Mouse (Mus musculus) midbrain, embryonic 14.5 days (tissue): ENCODE measurements around the gene Smcr8. TPM values are rescaled to one million over a fixed set of nuclear protein-coding genes. Genes with fewer than 3 reads are reported as not detected.
"Not testable (repeated sequence)": the region's sequence is repeated elsewhere in the genome, so short reads cannot be mapped to it uniquely, and the experiment has no call there.

Experiments used
- ATAC-seq: fragments of 200-750 bp; cut with Nextera tagmentation; 2 replicates; pipeline ENCODE4 v1.8.0; 2017; ENCODE audit warnings: moderate number of reproducible peaks, moderate library complexity; ENCODE audit not compliant: low FRiP score, low TSS enrichment
- DNase-seq: peaks from one replicate; pipeline ENCODE4 v3.0.0-alpha.2; 2015
- H3K27ac ChIP-seq: fragments of 300-500 bp; sonication (generic); replicated peaks from 2 replicates; pipeline ENCODE4 v1.5.1; 2014; ENCODE audit warnings: mild to moderate bottlenecking, low read depth, low read length, moderate library complexity
- H3K27me3 ChIP-seq: fragments of 300-500 bp; sonication (generic); 2 replicates; pipeline ENCODE4 v1.6.1; 2014; ENCODE audit warnings: low read length, control low read depth, mixed read lengths; ENCODE audit not compliant: control insufficient read depth, insufficient read depth
- H3K36me3 ChIP-seq: fragments of 300-500 bp; sonication (generic); 2 replicates; pipeline ENCODE4 v1.6.1; 2014; ENCODE audit warnings: low read length, control low read depth; ENCODE audit not compliant: control insufficient read depth, insufficient read depth
- H3K4me1 ChIP-seq: fragments of 300-500 bp; sonication (generic); 2 replicates; pipeline ENCODE4 v1.6.1; 2014; ENCODE audit warnings: mild to moderate bottlenecking, antibody characterized with exemption, low read length, control low read depth; ENCODE audit not compliant: control insufficient read depth, insufficient read depth
- H3K4me2 ChIP-seq: fragments of 300-500 bp; sonication (generic); 2 replicates; pipeline ENCODE4 v1.6.1; 2014; ENCODE audit warnings: mild to moderate bottlenecking, low read length, moderate library complexity
- H3K4me3 ChIP-seq: fragments of 300-500 bp; sonication (generic); replicated peaks from 2 replicates; pipeline ENCODE4 v1.5.1; 2014; ENCODE audit warnings: low read depth, low read length
- H3K9ac ChIP-seq: fragments of 300-500 bp; sonication (generic); replicated peaks from 2 replicates; pipeline ENCODE4 v1.6.1; 2014; ENCODE audit warnings: mild to moderate bottlenecking, low read length, moderate library complexity
- H3K9me3 ChIP-seq: fragments of 300-500 bp; sonication (generic); 2 replicates; pipeline ENCODE4 v1.6.1; 2016; ENCODE audit warnings: low read length, control low read depth, mixed read lengths; ENCODE audit not compliant: control insufficient read depth
- WGBS: fragments of 180-500 bp; shearing (Covaris S2); extraction: QIAGEN DNeasy Blood & Tissue Kit; methylation state at CpG from one replicate; pipeline ENCODE4 v1.1.7; 2014; 5-methylcytosine and 5-hydroxymethylcytosine counted together
- polyA plus RNA-seq: library from polyadenylated mRNA; unstranded; fragments of >200 nt; fragmentation: Nextera tagmentation; extraction: Ambion mirVana; gene quantifications from 2 replicates; pipeline ENCODE4 v1.2.1, GENCODE M21; 2014

The Smcr8 gene
- polyA plus RNA-seq, 1 experiment from 2014 or later: 9.4 TPM

DNA sequence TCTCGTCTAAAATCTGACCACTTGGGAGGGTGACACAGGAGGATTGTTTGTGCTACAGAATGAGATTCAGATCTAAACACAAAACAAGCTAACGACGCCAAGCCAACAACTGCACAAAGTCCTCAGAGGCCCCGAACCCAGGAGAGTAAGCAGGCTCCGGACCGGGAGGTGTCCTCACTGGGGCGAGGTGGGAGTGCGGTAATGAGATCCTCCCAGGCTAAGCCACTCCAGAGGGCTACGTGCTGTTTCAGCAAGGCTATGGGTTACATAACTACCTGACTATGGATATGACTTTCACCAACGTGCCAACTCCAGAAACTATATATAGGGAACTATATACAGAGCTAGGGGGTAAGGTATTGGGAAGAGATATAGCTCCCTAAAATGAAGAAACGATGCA is 19.0 kb downstream of the Smcr8 start:
- WGBS: 95% methylated on average over 11 of the region's 11 CpGs
- H3K27me3 ChIP-seq: no peaks in the 10 kb centered on the region
- no peak overlapping the region for H3K27ac ChIP-seq
- no peaks in the 10 kb centered on the region for H3K9me3 ChIP-seq
- no peak overlapping the region for H3K4me3 ChIP-seq
- DNase-seq (no peak), ATAC-seq (no peak)
- no peak overlapping the region for H3K4me2 ChIP-seq
- no peaks in the 10 kb centered on the region for H3K4me1 ChIP-seq
- no peak overlapping the region for H3K9ac ChIP-seq
- H3K36me3 ChIP-seq: peaks cover 8% of the 10 kb centered on the region; the same call in 1 of the 2 replicates

DNA sequence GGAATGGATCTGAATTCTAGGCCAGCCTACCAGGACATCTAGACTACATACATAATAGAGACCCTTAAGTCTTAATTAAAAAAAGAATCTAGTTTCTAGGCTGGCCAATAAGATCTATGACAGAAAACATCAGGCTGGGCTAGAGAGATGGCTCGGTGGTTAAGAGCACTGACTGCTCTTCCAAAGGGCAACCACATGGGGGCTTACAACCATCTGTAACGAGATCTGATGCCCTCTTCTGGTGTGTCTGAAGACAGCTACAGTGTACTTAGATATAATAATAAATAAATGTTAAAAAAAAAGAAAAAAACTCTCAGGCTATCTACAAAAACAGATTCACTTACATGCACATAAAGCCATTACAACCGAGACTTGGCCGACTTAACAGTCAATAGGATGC is 22.7 kb downstream of the Smcr8 start:
- Histone ChIP-seq H3K4me1 (no peaks in the 10 kb centered on the region), H3K36me3 (peaks cover 3% of the 10 kb centered on the region; the same call in 1 of the 2 replicates), H3K4me3 (no peak overlapping the region), H3K4me2 (no peak overlapping the region), H3K9me3 (no peaks in the 10 kb centered on the region), H3K27ac (no peak overlapping the region), H3K27me3 (no peaks in the 10 kb centered on the region), H3K9ac (no peak overlapping the region)
- 92% methylated on average over 4 of the region's 4 CpGs for WGBS
- no peak for DNase-seq
- no peak for ATAC-seq

DNA sequence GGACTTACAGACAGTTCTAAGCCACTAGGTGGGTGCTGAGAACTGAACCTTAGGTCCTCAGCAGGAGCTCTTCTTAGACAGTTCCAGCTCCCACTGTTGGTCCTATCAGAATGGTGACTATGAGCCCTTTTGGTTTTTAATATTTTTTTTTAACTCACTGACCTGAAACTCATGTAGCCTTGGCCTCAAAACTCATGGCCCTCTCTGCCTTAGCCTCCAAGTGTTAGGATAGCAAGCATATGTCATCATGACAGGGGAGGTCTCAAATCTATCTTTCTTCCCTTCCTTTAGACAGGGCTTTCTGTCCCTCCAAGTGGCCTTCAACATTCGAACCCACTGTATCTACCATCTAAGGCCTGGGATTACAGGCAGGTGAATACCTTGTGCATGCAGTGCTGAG is 23.6 kb downstream of the Smcr8 start:
- 91% methylated on average over 1 of the region's 1 CpGs for WGBS
- no peaks in the 10 kb centered on the region for H3K9me3 ChIP-seq
- no peak for DNase-seq
- H3K27ac ChIP-seq: no peak overlapping the region
- no peaks in the 10 kb centered on the region for H3K4me1 ChIP-seq
- no peak overlapping the region for H3K9ac ChIP-seq
- ATAC-seq: no peak
- H3K27me3 ChIP-seq: no peaks in the 10 kb centered on the region
- H3K4me2 ChIP-seq: no peak overlapping the region
- peaks cover 3% of the 10 kb centered on the region; the same call in 1 of the 2 replicates for H3K36me3 ChIP-seq
- no peak overlapping the region for H3K4me3 ChIP-seq

DNA sequence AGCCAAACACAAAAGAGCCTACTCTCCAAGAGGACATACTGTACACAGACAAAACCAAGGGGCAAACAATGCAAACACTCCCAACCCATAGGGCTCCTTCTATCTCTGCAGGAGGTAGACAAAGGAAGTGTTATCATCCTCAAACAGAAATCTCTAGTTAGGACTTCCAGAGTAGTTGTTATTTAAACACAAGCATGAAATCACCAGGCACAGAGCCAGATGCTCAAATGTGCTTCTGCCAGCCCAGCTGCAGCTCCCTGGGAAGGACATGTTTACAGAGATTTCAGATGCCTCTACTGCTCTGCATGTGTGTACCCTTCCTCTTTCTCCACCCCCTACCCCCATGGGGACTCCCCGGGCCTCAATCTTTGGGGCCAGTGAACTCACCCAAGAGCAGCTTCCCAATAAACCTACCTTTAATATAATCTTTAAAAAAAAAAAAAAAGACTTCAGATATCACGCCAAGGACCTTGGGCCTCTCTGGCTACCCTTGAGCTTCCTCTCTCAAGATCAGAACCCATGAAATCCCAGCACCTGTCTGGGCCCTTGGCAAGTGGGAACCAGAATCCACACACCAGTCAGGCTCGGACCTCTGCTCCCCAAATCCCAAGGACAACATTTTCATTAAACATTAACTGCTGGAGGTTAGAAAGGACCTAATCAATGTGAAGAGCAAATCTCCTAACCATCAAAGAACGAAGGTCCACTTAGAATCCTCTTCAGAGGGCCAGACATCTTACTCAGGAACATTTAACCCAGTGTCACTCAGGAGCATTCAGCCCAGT is 31.2 kb downstream of the Smcr8 start:
- H3K27ac ChIP-seq: no peak overlapping the region
- H3K9ac ChIP-seq: no peak overlapping the region
- no peaks in the 10 kb centered on the region for H3K27me3 ChIP-seq
- WGBS: 85% methylated on average over 4 of the region's 4 CpGs
- no peak overlapping the region for H3K4me3 ChIP-seq
- no peaks in the 10 kb centered on the region for H3K4me1 ChIP-seq
- ATAC-seq (no peak), DNase-seq (peak; percentile 48)
- H3K4me2 ChIP-seq: no peak overlapping the region
- no peaks in the 10 kb centered on the region for H3K9me3 ChIP-seq
- H3K36me3 ChIP-seq: no peaks in the 10 kb centered on the region

DNA sequence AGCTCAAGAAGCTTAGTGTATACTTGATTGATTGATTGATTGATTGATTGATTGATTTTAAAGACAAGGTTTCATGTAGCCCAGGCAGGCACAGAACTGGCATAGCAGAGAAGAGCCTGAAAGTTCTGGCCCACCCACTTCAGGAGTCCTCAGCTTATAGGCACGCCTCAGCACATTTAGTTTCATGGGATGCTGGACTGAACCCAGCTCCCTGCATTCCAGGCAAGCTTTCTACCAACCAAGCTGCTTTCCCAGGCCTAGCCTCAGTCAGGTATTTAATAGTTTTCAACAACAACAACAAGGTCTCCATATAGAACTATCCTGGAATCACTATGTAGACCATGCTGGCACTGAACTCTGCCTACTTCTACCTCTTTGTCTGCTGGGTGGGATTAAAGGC is 32.2 kb downstream of the Smcr8 start:
- Histone ChIP-seq H3K4me3 (no peak overlapping the region), H3K4me2 (no peak overlapping the region)
- 65% methylated on average over 1 of the region's 1 CpGs for WGBS

DNA sequence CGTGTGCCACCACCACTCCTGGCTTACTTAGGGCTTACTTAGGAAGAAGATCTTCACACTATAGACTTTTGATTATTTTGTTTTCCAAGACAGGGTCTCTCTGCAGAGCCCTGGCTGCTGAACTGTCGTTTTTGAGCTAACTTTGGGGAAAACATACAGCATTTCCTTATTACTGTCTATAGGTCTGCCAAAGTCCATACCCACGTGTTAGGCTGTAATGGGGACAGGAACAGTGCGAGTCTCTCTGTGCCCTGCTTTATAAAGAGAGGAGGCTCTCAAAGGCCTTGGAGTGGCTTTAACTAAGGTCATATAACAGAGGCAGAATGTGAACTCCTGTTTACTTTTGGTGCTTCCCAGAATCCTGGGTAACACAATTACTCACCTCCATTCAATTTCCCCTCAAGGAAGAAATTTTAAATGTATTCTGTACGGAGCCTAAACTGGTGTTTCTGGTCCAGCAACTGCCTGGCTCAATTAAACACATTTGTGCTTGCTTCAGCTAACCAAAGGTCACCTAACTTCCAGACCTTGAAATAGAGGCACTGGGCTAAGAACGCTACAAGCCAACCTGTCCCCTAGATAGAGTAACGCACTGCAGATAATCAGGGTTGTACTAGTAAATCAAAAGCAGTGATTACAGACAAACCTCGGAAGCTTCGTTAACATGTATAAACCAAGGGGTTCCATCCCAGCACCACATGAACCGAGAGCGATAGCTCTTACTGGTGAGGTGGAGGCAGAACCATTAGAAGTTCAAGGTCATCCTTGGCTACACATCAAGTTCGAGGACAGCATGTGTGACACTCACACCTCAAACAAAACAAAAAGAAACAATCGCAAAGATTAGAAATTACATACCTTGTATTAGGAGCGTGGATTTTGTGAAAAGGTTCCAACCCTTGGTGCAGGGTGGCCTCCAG is 33.0 kb downstream of the Smcr8 start:
- H3K27me3 ChIP-seq: no peaks in the 10 kb centered on the region
- no peaks in the 10 kb centered on the region for H3K4me1 ChIP-seq
- no peaks in the 10 kb centered on the region for H3K9me3 ChIP-seq
- H3K27ac ChIP-seq: no peak overlapping the region
- ATAC-seq (no peak), DNase-seq (no peak)
- peak overlapping the region; percentile 40 for H3K4me3 ChIP-seq
- H3K4me2 ChIP-seq: peak overlapping the region; percentile 86
- 19% methylated on average over 14 of the region's 14 CpGs for WGBS
- H3K36me3 ChIP-seq: no peaks in the 10 kb centered on the region
- H3K9ac ChIP-seq: no peak overlapping the region; the same call in 1 of the 2 replicates

More for the DNA sequence above, 32.2 kb downstream of the Smcr8 start:
- H3K27me3 ChIP-seq: no peaks in the 10 kb centered on the region
- H3K9me3 ChIP-seq: no peaks in the 10 kb centered on the region
- no peak overlapping the region for H3K9ac ChIP-seq
- H3K27ac ChIP-seq: no peak overlapping the region
- no peak for ATAC-seq
- no peak for DNase-seq
- no peaks in the 10 kb centered on the region for H3K36me3 ChIP-seq
- H3K4me1 ChIP-seq: no peaks in the 10 kb centered on the region

DNA sequence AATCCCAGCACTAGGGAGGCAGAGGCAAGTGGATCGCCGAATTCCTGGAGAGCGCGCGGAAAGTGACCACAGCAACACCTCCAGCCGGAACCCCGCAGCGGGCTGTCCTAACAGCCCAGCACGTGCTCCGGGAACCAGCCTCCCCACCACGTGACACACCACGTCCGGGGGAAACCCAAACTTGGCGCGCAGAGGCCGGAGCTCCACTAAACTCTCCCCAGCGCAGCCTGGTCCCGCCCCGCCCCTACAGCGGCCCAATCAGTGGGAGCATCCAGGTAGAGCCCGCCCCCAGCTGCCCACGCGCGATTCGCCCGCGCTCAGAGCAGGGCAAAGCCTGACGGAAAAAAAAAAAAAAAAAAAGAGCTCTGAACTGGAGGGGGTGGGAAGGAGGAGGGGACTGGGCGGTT is 33.7 kb downstream of the Smcr8 start:
- Histone ChIP-seq H3K4me1 (no peaks in the 10 kb centered on the region), H3K4me3 (peak overlapping the region; percentile 40), H3K4me2 (peak overlapping the region; percentile 86), H3K27ac (no peak overlapping the region), H3K9me3 (no peaks in the 10 kb centered on the region), H3K27me3 (no peaks in the 10 kb centered on the region), H3K9ac (no peak overlapping the region; the same call in 1 of the 2 replicates), H3K36me3 (no peaks in the 10 kb centered on the region)
- under 1% methylated on average over 29 of the region's 29 CpGs for WGBS
- ATAC-seq (peak; percentile 89), DNase-seq (peak; percentile 90)

DNA sequence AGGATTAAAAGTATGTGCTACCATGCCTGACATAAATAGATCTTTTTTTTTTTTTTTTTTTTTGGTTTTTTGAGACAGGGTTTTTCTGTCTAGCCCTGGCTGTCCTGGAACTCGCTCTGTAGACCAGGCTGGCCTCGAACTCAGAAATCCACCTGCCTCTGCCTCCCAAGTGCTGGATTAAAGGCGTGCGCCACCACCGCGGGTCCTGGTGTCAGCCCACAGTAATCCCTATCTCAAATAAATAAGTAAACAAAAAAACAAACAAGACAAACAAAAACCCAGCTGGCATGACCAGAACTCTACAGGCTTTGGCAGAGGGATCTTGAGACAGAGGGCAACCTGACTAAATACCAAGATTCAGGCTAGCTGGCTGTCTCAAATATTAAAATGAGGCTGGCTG is 34.3 kb downstream of the Smcr8 start, which contains the start of gene Shmt1:
Gene Shmt1 (minus strand): TSS at position 101 of the 400 bp plus-strand sequence.
- H3K27ac ChIP-seq, H3K9ac ChIP-seq, ATAC-seq, H3K36me3 ChIP-seq, H3K4me1 ChIP-seq, DNase-seq, H3K27me3 ChIP-seq, H3K9me3 ChIP-seq: not testable (repeated sequence)
- 35% methylated on average over 6 of the region's 6 CpGs for WGBS
- Histone ChIP-seq H3K4me2 (peak within 1 kb of the TSS; percentile 86), H3K4me3 (peak within 1 kb of the TSS; percentile 40)
